In the genomic region with DNA sequence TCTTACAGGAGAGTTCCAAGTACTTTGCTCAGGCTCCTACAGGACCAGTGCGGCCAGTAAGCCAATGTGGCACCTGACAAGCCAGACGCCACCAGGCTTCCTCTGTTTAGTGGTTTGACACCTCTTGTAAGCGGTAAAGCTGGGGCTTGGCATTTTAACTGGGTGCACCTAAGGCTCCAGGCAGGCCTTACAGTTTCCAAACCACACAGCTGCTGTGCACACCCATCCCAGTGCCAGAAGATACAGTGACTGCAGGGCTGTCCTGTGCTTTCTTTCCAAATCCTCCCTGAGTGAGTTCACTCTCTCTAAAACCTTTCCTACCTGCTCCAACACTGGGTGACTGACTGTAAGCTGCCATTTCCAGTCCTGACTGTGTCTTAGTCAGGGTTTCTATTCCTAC, we compare ENCODE assay signal across 13 mouse cellular contexts. TPM values are rescaled to one million over a fixed set of nuclear protein-coding genes. Genes with fewer than 3 reads are reported as not detected.
"Had no signal": no experiment of that assay in that cellular context is flagged by ENCODE, and none has a peak within 500 bp of the region (broad histone marks: within the 10 kb centered on the region; RNA-seq: fewer than 3 reads in every experiment).

No protein-coding gene starts in this region.

- DNase-seq: lung, adult 18-20 months; lung, embryonic 14.5 days; lung, postnatal 10 days; lung, postnatal 4 days; midbrain, embryonic 14.5 days; right cerebral cortex, postnatal 25 days; right cerebral cortex, postnatal 4 days; spleen, adult 18-20 months; thymus, adult 2 months; thymus, postnatal 25 days; thymus, postnatal 4 days had no signal

RNA-seq across cellular contexts. Expression of a gene that starts 28.5 kb away (rescaled TPM):
- total RNA-seq: megakaryocyte, adult 5-6 weeks; megakaryocyte-erythroid progenitor cell, adult 5-6 weeks had no signal
